In the genomic region with DNA sequence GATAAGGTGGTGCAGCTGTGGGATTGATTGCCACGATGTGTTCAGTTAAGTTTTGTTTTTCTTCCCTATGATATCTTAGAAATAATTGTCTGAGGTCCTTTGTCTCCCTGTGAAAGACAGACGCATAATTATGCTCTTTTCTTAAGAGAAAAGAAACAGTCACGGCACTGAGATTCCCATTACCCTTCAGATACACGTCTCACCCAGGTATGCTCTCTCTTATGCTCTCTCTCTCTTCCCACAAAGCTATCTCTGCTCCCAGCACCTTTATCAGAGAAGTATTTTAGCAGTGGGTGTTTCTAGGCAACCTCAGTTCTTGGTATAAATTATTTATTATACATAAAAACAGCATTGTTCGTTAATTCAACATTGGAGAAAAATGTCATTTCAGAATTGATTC, we compare ENCODE assay signal across 24 mouse cellular contexts. TPM values are rescaled to one million over a fixed set of nuclear protein-coding genes. Genes with fewer than 3 reads are reported as not detected.
A peak's percentile ranks its signal among the peaks of the same experiment; 100 is the strongest.
DNase-seq lines count a peak whose midpoint lies in the region; ATAC-seq and TF ChIP-seq lines count a peak whose summit lies in the region.
"Had no signal": no experiment of that assay in that cellular context is flagged by ENCODE, and none has a peak within 500 bp of the region (broad histone marks: within the 10 kb centered on the region; RNA-seq: fewer than 3 reads in every experiment).

No protein-coding gene starts in this region.

- 53% methylated on average over 5 of the region's 5 CpGs for WGBS in forebrain, postnatal 0 days
- 68% methylated on average over 5 of the region's 5 CpGs for WGBS in forebrain, embryonic 14.5 days
- 73% methylated on average over 5 of the region's 5 CpGs for WGBS in neural tube, embryonic 13.5 days
- 68% methylated on average over 5 of the region's 5 CpGs for WGBS in neural tube, embryonic 15.5 days

- no peak overlapping the region for H3K4me2 ChIP-seq in forebrain, postnatal 0 days (ENCODE audit: low read depth)
- H3K4me2 ChIP-seq in forebrain, embryonic 14.5 days (ENCODE audit: low read length) = no peak overlapping the region
- no peak overlapping the region for H3K4me2 ChIP-seq in neural tube, embryonic 13.5 days
- no peak overlapping the region for H3K4me2 ChIP-seq in neural tube, embryonic 15.5 days

- ATAC-seq in forebrain, postnatal 0 days = peak; percentile 91; the same call in 1 of the 2 replicates
- no peak for ATAC-seq in forebrain, embryonic 14.5 days
- ATAC-seq in neural tube, embryonic 13.5 days (ENCODE audit: low read depth) = no peak
- ATAC-seq in neural tube, embryonic 15.5 days (ENCODE audit: low FRiP score) = no peak
- ATAC-seq: activated CD4-positive, CD25-positive, alpha-beta regulatory T cell, adult 4 months; CD4-positive, CD25-positive, alpha-beta regulatory T cell, adult 4 months; Patski had no signal

- DNase-seq in forebrain, postnatal 0 days = no peak
- DNase-seq in forebrain, embryonic 14.5 days (ENCODE audit: low spot score) = no peak
- DNase-seq: adrenal gland, adult 2 months; adrenal gland, adult 8-10 months; adrenal gland, postnatal 10 days; adrenal gland, postnatal 14 days; adrenal gland, postnatal 25 days; adrenal gland, postnatal 36 days; B cell, adult 2 months; cerebellum, adult 11 months; cerebellum, adult 11-12 months; cerebellum, adult 18-20 months had no signal

- H3K9me3 ChIP-seq in forebrain, postnatal 0 days (ENCODE audit: low read length) = no peaks in the 10 kb centered on the region
- no peaks in the 10 kb centered on the region for H3K9me3 ChIP-seq in forebrain, embryonic 14.5 days (replicated peaks; ENCODE audit: control insufficient read depth, low read length)
- no peaks in the 10 kb centered on the region for H3K9me3 ChIP-seq in neural tube, embryonic 13.5 days
- H3K9me3 ChIP-seq in neural tube, embryonic 15.5 days (replicated peaks) = no peaks in the 10 kb centered on the region

- no peak overlapping the region for H3K9ac ChIP-seq in forebrain, postnatal 0 days
- no peak overlapping the region for H3K9ac ChIP-seq in forebrain, embryonic 14.5 days (ENCODE audit: low read length)
- H3K9ac ChIP-seq in neural tube, embryonic 13.5 days = no peak overlapping the region
- H3K9ac ChIP-seq in neural tube, embryonic 15.5 days (replicated peaks) = no peak overlapping the region

- no peaks in the 10 kb centered on the region for H3K27me3 ChIP-seq in forebrain, postnatal 0 days (ENCODE audit: insufficient read depth, low read length)
- no peaks in the 10 kb centered on the region for H3K27me3 ChIP-seq in forebrain, embryonic 14.5 days (replicated peaks; ENCODE audit: control insufficient read depth, insufficient read depth, low read length)
- no peaks in the 10 kb centered on the region for H3K27me3 ChIP-seq in neural tube, embryonic 13.5 days
- H3K27me3 ChIP-seq in neural tube, embryonic 15.5 days (replicated peaks) = no peaks in the 10 kb centered on the region
- H3K27me3 ChIP-seq: CH12.LX had no signal

- no peaks in the 10 kb centered on the region for H3K4me1 ChIP-seq in forebrain, postnatal 0 days (ENCODE audit: insufficient read depth)
- H3K4me1 ChIP-seq in forebrain, embryonic 14.5 days (ENCODE audit: control insufficient read depth, insufficient read depth, low read length) = no peaks in the 10 kb centered on the region
- peaks cover 7% of the 10 kb centered on the region; the same call in 1 of the 2 replicates for H3K4me1 ChIP-seq in neural tube, embryonic 13.5 days (replicated peaks)
- peaks cover 3% of the 10 kb centered on the region; the same call in 1 of the 2 replicates for H3K4me1 ChIP-seq in neural tube, embryonic 15.5 days

- no peaks in the 10 kb centered on the region for H3K36me3 ChIP-seq in forebrain, postnatal 0 days (ENCODE audit: insufficient read depth)
- no peaks in the 10 kb centered on the region for H3K36me3 ChIP-seq in forebrain, embryonic 14.5 days (ENCODE audit: control insufficient read depth, insufficient read depth, low read length)
- no peaks in the 10 kb centered on the region for H3K36me3 ChIP-seq in neural tube, embryonic 13.5 days
- H3K36me3 ChIP-seq in neural tube, embryonic 15.5 days = no peaks in the 10 kb centered on the region
- H3K36me3 ChIP-seq: G1E had no signal

- H3K4me3 ChIP-seq in forebrain, postnatal 0 days (ENCODE audit: low read depth, low read length) = no peak overlapping the region
- H3K4me3 ChIP-seq in forebrain, embryonic 14.5 days (ENCODE audit: low read depth, low read length) = no peak overlapping the region
- H3K4me3 ChIP-seq in neural tube, embryonic 13.5 days = no peak overlapping the region
- H3K4me3 ChIP-seq in neural tube, embryonic 15.5 days (replicated peaks) = no peak overlapping the region

- TF ChIP-seq CTCF in forebrain, postnatal 0 days (IDR thresholded peaks at IDR 0.05; ENCODE audit: low read depth) = no peak

- no peak overlapping the region for H3K27ac ChIP-seq in forebrain, postnatal 0 days (ENCODE audit: low read depth, low read length)
- no peak overlapping the region for H3K27ac ChIP-seq in forebrain, embryonic 14.5 days (ENCODE audit: low read depth, low read length)
- H3K27ac ChIP-seq in neural tube, embryonic 13.5 days (replicated peaks) = 0 out of 2 replicates have a peak overlapping the region, but pooled peaks have one; percentile 28
- H3K27ac ChIP-seq in neural tube, embryonic 15.5 days (replicated peaks) = no peak overlapping the region

RNA-seq across cellular contexts. Expression of a gene that starts 11.6 kb away (rescaled TPM):
- total RNA-seq in forebrain, postnatal 0 days (2014; rRNA removed) = not detected in 2 replicates
- not detected in 2 replicates for polyA plus RNA-seq in forebrain, postnatal 0 days (2015; fragmentation: Nextera tagmentation; extraction: Ambion mirVana)
- not detected in 2 replicates for polyA plus RNA-seq in forebrain, embryonic 14.5 days (2014; fragmentation: Nextera tagmentation; extraction: Ambion mirVana)
- 0.30 and 0.32 TPM in 2 replicates for polyA plus RNA-seq in neural tube, embryonic 13.5 days (2015; fragmentation: Nextera tagmentation; extraction: Ambion mirVana)
- polyA plus RNA-seq in neural tube, embryonic 15.5 days (2015; fragmentation: Nextera tagmentation; extraction: Ambion mirVana) = 0.14 and 0.18 TPM in 2 replicates
- total RNA-seq: adrenal gland, adult 18-20 months; adrenal gland, adult 2 months; adrenal gland, adult 8-10 months; adrenal gland, postnatal 10 days; adrenal gland, postnatal 14 days; adrenal gland, postnatal 25 days; adrenal gland, postnatal 36 days; adrenal gland, postnatal 4 days; CH12.LX; G1E; MEL had no signal
- polyA plus RNA-seq: activated CD4-positive, CD25-positive, alpha-beta regulatory T cell, adult 4 months; adrenal gland, adult 2 months; brain, embryonic 14.5 days; C2C12; G1E; Patski had no signal
